Mouse (Mus musculus): ENCODE measurements at regions not wholly inside any gene's neighbourhood (a gene's known extent, or its start where the extent isn't known, plus 50 kb on each side); places are given as distances from the start of the nearest gene placed in this dataset.
A peak's percentile ranks its signal among the peaks of the same experiment; 100 is the strongest.

DNA sequence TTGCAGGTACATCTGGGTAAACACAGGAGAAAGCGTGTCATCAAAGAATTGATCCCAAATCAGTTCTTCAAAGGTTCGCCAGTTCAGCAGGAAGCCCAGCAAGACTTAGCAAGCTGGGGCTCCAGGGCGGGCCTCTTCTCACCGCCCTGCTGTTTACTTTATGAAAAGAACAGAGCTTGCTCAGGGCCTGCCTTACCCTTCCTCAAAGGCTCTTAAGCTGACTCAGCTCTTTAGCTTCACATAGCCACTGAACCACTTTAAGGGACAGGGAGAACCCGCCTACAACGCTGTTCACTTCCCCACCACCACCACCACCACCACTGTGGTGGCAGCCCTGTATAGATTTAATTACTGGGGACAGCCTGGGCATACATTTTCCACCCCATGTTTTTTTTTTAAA, 148.5 kb downstream of the Clic5 start:
- no peak for ATAC-seq
- WGBS, result 27% methylated on average over 6 of the region's 6 CpGs

DNA sequence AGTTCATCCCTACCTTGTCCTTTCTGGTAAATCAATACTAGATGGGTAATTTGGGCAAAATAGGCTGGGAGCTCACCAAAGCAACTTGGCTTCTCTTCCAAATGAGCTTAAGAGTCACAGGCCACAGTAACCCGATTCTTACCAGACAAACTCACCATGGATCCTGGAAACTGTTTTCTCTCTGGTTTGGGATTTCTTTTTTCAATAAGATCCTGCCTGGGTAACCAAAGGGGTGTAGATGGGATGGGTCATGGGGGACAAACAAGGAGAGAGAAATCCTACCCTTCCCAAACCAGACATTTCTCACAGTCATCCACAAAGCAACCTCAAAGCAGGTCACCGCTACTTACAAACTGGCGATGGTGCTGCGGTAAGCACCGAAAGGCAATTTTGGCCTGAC, 148.9 kb downstream of the Clic5 start:
- no peak for ATAC-seq
- H3K9ac ChIP-seq (ENCODE audit: low read depth, low read length), result no peak overlapping the region
- WGBS, result 85% methylated on average over 5 of the region's 5 CpGs

More for the DNA sequence above, 148.5 kb downstream of the Clic5 start:
- Histone ChIP-seq H3K36me3 (ENCODE audit: control insufficient read depth, insufficient read depth, low read length) (no peaks in the 10 kb centered on the region), H3K27ac (ENCODE audit: low read length) (no peak overlapping the region), H3K9ac (ENCODE audit: low read depth, low read length) (no peak overlapping the region), H3K4me3 (ENCODE audit: low read depth, low read length) (no peak overlapping the region), H3K4me2 (ENCODE audit: low read length) (no peak overlapping the region), H3K9me3 (replicated peaks; ENCODE audit: control insufficient read depth, low read length, poor library complexity, severe bottlenecking) (no peaks in the 10 kb centered on the region), H3K27me3 (ENCODE audit: control insufficient read depth, insufficient read depth, low read depth, low read length) (no peaks in the 10 kb centered on the region), H3K4me1 (ENCODE audit: control insufficient read depth, insufficient read depth, low read length) (no peaks in the 10 kb centered on the region)

DNA sequence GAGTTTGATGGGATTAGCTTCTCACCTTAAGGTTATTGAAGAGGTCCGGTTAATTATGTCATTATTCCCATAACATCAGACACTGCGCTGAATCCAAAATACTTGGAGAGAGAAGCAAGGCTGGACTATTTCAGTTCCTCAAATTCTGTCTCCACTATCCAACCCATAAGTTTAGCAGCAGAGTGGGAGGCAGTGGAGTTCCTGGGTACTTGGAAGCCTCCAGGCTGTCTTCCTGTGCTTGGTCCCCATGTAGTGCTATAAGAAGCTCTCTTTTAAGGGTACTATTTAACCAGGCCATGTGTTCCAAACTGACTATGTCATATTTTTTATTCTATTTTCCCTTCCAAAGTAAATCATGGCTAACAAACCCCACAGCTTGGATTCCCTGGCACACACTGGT, 156.2 kb downstream of the Clic5 start:
- Histone ChIP-seq H3K9ac (ENCODE audit: low read depth, low read length) (no peak overlapping the region), H3K36me3 (ENCODE audit: control insufficient read depth, insufficient read depth, low read length) (no peaks in the 10 kb centered on the region), H3K27me3 (ENCODE audit: control insufficient read depth, insufficient read depth, low read depth, low read length) (no peaks in the 10 kb centered on the region), H3K4me1 (ENCODE audit: control insufficient read depth, insufficient read depth, low read length) (no peaks in the 10 kb centered on the region), H3K4me2 (ENCODE audit: low read length) (no peak overlapping the region), H3K9me3 (replicated peaks; ENCODE audit: control insufficient read depth, low read length, poor library complexity, severe bottlenecking) (no peaks in the 10 kb centered on the region), H3K27ac (ENCODE audit: low read length) (no peak overlapping the region), H3K4me3 (ENCODE audit: low read depth, low read length) (no peak overlapping the region)
- 89% methylated on average over 2 of the region's 2 CpGs for WGBS
- no peak for ATAC-seq

More for the DNA sequence above, 148.9 kb downstream of the Clic5 start:
- no peaks in the 10 kb centered on the region for H3K4me1 ChIP-seq (ENCODE audit: control insufficient read depth, insufficient read depth, low read length)
- no peaks in the 10 kb centered on the region for H3K9me3 ChIP-seq (replicated peaks; ENCODE audit: control insufficient read depth, low read length, poor library complexity, severe bottlenecking)
- no peak overlapping the region for H3K4me3 ChIP-seq (ENCODE audit: low read depth, low read length)
- H3K27me3 ChIP-seq (ENCODE audit: control insufficient read depth, insufficient read depth, low read depth, low read length), result no peaks in the 10 kb centered on the region
- H3K4me2 ChIP-seq (ENCODE audit: low read length), result no peak overlapping the region
- no peak overlapping the region for H3K27ac ChIP-seq (ENCODE audit: low read length)
- no peaks in the 10 kb centered on the region for H3K36me3 ChIP-seq (ENCODE audit: control insufficient read depth, insufficient read depth, low read length)

DNA sequence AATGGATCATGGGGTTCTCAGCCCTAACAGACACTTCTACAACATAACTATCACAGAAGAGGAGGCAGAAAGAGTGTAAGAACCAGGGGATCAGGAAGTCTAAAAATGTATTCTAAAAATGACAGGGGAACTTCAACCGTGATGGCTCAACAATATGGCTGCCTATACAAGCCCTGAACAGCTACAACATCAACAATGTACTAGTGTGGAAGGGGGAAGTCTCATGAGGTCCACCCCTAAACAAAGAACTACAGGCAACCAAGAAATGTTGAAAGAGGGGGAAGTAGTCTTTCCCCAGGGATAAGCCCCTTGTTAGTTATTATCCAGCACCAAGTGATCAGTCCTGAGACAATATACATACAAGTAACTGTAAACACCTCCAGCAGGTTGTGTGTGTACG, 157.0 kb downstream of the Clic5 start:
- no peak overlapping the region for H3K4me2 ChIP-seq (ENCODE audit: low read length)
- H3K9me3 ChIP-seq (replicated peaks; ENCODE audit: control insufficient read depth, low read length, poor library complexity, severe bottlenecking), result no peaks in the 10 kb centered on the region
- 88% methylated on average over 2 of the region's 2 CpGs for WGBS
- H3K4me1 ChIP-seq (ENCODE audit: control insufficient read depth, insufficient read depth, low read length), result no peaks in the 10 kb centered on the region
- no peaks in the 10 kb centered on the region for H3K27me3 ChIP-seq (ENCODE audit: control insufficient read depth, insufficient read depth, low read depth, low read length)
- H3K9ac ChIP-seq (ENCODE audit: low read depth, low read length), result no peak overlapping the region
- no peak for ATAC-seq
- H3K4me3 ChIP-seq (ENCODE audit: low read depth, low read length), result no peak overlapping the region
- H3K27ac ChIP-seq (ENCODE audit: low read length), result no peak overlapping the region
- H3K36me3 ChIP-seq (ENCODE audit: control insufficient read depth, insufficient read depth, low read length), result no peaks in the 10 kb centered on the region

DNA sequence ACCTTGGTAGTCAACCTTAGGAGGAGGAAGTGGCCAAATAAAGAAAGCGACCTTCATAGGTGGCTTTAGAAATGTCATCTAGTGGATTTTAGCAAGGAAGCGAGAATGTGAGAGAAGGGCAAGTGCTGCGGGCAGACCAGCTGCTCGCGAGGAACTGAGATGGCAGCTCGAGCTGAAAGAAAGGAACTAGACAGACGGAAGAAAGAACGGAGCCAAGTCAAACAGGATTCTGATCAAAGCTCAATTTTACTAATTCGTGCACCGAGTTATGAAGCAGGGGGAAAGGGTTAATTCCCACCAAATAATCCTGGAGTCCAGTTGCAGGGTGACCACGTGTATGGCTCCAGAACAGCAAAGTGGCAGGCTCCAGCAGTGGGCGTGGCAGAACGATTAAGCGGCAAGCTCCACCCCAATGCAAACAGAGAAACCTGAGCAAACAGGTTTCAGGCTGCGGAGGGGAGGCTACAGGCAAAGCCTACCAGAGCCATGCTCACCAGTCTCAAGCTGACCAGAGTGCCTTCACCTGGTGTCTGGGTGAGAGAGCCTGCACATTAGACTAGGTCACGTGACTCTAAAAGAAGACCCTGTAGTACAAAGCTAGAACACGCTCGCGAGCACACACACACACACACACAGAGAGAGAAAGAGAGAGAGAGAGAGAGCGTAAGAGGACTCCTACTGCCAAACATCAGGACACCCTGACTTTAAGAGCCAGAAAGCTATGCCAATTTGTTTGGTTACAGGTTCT, 162.0 kb downstream of the Clic5 start:
- Histone ChIP-seq H3K36me3 (ENCODE audit: control insufficient read depth, insufficient read depth, low read length) (no peaks in the 10 kb centered on the region), H3K9me3 (replicated peaks; ENCODE audit: control insufficient read depth, low read length, poor library complexity, severe bottlenecking) (no peaks in the 10 kb centered on the region), H3K27ac (ENCODE audit: low read length) (no peak overlapping the region), H3K4me3 (ENCODE audit: low read depth, low read length) (no peak overlapping the region), H3K4me2 (ENCODE audit: low read length) (no peak overlapping the region), H3K4me1 (ENCODE audit: control insufficient read depth, insufficient read depth, low read length) (no peaks in the 10 kb centered on the region), H3K9ac (ENCODE audit: low read depth, low read length) (no peak overlapping the region), H3K27me3 (ENCODE audit: control insufficient read depth, insufficient read depth, low read depth, low read length) (no peaks in the 10 kb centered on the region)
- no peak for ATAC-seq
- WGBS, result 60% methylated on average over 20 of the region's 20 CpGs

DNA sequence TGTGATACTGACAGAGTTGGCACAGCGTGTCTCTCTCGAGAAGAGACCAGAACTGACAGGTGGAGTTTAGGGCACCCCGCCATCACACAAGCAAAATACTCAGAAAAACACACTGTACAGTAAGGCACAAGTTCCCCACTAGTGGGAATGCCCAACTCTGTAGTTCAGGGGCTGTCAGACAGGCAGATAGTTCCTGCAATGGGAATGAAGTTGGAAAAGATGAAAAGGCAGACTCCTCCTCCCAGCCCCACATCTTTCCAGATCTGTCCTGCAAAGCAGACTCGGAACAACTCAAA, 162.5 kb downstream of the Clic5 start:
- no peak overlapping the region for H3K4me3 ChIP-seq (ENCODE audit: low read depth, low read length)
- no peaks in the 10 kb centered on the region for H3K27me3 ChIP-seq (ENCODE audit: control insufficient read depth, insufficient read depth, low read depth, low read length)
- WGBS, result 82% methylated on average over 4 of the region's 4 CpGs
- no peak for ATAC-seq
- no peak overlapping the region for H3K9ac ChIP-seq (ENCODE audit: low read depth, low read length)
- H3K4me2 ChIP-seq (ENCODE audit: low read length), result no peak overlapping the region
- no peaks in the 10 kb centered on the region for H3K4me1 ChIP-seq (ENCODE audit: control insufficient read depth, insufficient read depth, low read length)
- no peaks in the 10 kb centered on the region for H3K36me3 ChIP-seq (ENCODE audit: control insufficient read depth, insufficient read depth, low read length)
- H3K9me3 ChIP-seq (replicated peaks; ENCODE audit: control insufficient read depth, low read length, poor library complexity, severe bottlenecking), result no peaks in the 10 kb centered on the region
- no peak overlapping the region for H3K27ac ChIP-seq (ENCODE audit: low read length)

DNA sequence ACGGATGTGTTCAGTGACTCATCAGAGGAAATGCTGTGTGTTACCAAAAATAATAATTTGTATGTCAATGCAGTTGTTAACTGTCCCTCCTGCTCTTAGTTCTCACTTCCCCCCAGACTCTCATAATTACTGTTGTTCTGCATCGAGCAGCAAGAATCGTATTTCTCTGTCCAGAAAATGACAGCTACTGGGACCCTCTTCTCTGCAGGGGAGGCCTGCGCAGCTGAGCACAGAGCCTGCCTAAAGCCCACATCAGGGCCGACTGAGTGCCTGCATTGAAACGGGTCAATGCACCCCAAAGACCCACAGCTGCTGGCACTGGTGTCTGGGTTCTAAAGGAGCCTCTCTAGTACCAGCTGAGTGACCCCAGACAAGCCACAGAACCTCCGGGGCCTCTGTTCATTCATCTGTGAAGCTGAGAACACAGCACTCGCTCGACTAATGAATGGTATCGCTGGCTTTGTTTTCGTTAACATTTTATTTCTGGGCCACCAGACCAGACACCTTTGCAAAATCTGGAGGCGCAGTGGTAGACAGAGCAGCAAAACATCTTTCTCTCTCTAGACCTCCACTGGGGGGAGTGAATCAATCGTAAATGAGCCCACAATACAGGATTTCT, 163.2 kb downstream of the Clic5 start:
- WGBS, result 22% methylated on average over 13 of the region's 13 CpGs
- H3K4me3 ChIP-seq (ENCODE audit: low read depth, low read length), result no peak overlapping the region
- H3K9me3 ChIP-seq (replicated peaks; ENCODE audit: control insufficient read depth, low read length, poor library complexity, severe bottlenecking), result no peaks in the 10 kb centered on the region
- peak; percentile 51; the same call in 1 of the 2 replicates for ATAC-seq
- no peaks in the 10 kb centered on the region for H3K4me1 ChIP-seq (ENCODE audit: control insufficient read depth, insufficient read depth, low read length)
- H3K4me2 ChIP-seq (ENCODE audit: low read length), result peak overlapping the region; percentile 7; the same call in 1 of the 2 replicates
- no peaks in the 10 kb centered on the region for H3K36me3 ChIP-seq (ENCODE audit: control insufficient read depth, insufficient read depth, low read length)
- H3K27me3 ChIP-seq (ENCODE audit: control insufficient read depth, insufficient read depth, low read depth, low read length), result no peaks in the 10 kb centered on the region
- no peak overlapping the region for H3K9ac ChIP-seq (ENCODE audit: low read depth, low read length)
- no peak overlapping the region for H3K27ac ChIP-seq (ENCODE audit: low read length)

DNA sequence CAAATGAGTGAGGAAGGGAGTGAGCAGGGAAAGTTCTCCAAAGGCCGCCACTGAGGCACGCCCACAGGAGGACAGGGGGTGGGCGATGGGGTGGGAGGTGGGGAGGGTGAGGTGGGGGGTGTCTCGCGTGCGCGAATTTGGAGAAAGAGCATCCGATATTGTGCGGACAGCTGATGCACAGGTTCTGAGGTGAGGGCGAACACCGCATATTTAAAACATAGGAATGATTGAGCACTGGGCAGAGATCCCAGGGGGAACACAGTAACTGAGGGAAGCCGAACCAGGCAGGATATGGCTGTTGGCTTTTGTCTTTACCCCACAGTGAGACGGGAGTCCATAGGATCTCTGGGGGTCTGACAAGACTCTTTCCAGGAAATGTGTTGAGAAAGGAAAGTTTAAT, 163.8 kb downstream of the Clic5 start:
- no peaks in the 10 kb centered on the region for H3K4me1 ChIP-seq (ENCODE audit: control insufficient read depth, insufficient read depth, low read length)
- no peaks in the 10 kb centered on the region for H3K9me3 ChIP-seq (replicated peaks; ENCODE audit: control insufficient read depth, low read length, poor library complexity, severe bottlenecking)
- H3K9ac ChIP-seq (ENCODE audit: low read depth, low read length), result no peak overlapping the region
- H3K36me3 ChIP-seq (ENCODE audit: control insufficient read depth, insufficient read depth, low read length), result no peaks in the 10 kb centered on the region
- H3K27ac ChIP-seq (ENCODE audit: low read length), result no peak overlapping the region
- H3K4me2 ChIP-seq (ENCODE audit: low read length), result 0 out of 2 replicates have a peak overlapping the region, but pooled peaks have one; percentile 3
- H3K4me3 ChIP-seq (ENCODE audit: low read depth, low read length), result no peak overlapping the region
- no peaks in the 10 kb centered on the region for H3K27me3 ChIP-seq (ENCODE audit: control insufficient read depth, insufficient read depth, low read depth, low read length)
- ATAC-seq, result no peak
- WGBS, result 64% methylated on average over 13 of the region's 13 CpGs

DNA sequence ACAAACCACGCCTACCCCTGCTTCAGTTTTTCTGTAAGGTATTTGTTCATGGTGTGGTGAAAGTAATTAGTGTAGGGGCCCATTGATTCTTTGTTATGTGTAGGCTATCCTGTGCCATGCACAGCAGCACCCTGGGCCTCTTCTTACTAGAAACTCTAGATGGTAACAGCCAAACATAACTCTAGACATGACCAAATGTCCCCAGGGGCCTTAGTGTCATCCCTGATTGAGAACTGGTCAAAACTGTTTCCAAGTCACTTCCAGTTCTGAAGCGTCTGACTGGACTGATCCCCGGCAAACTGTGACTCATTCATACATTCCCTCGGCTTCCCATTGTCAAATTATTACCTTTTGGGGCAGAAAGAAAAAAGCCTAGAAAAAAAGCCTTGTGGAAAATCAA, 174.7 kb downstream of the Clic5 start:
- no peak for ATAC-seq
- no peaks in the 10 kb centered on the region for H3K4me1 ChIP-seq (ENCODE audit: control insufficient read depth, insufficient read depth, low read length)
- no peak overlapping the region for H3K27ac ChIP-seq (ENCODE audit: low read length)
- H3K9ac ChIP-seq (ENCODE audit: low read depth, low read length), result no peak overlapping the region
- no peaks in the 10 kb centered on the region for H3K36me3 ChIP-seq (ENCODE audit: control insufficient read depth, insufficient read depth, low read length)
- H3K9me3 ChIP-seq (replicated peaks; ENCODE audit: control insufficient read depth, low read length, poor library complexity, severe bottlenecking), result no peaks in the 10 kb centered on the region
- H3K4me3 ChIP-seq (ENCODE audit: low read depth, low read length), result no peak overlapping the region
- no peaks in the 10 kb centered on the region for H3K27me3 ChIP-seq (ENCODE audit: control insufficient read depth, insufficient read depth, low read depth, low read length)
- 82% methylated on average over 4 of the region's 4 CpGs for WGBS
- no peak overlapping the region for H3K4me2 ChIP-seq (ENCODE audit: low read length)

All from midbrain, embryonic 16.5 days (tissue).